Mouse (Mus musculus) ES-Bruce4 (cell line): ENCODE data around the gene Dzip3.

Source experiments
- CTCF ChIP-seq: IDR thresholded peaks from one replicate; pipeline ENCODE4 v1.8.1; 2011; ENCODE audit warnings: low read depth, low read length
- POLR2A ChIP-seq: IDR thresholded peaks from one replicate; pipeline ENCODE4 v1.8.1; 2011; ENCODE audit warnings: low read length; ENCODE audit not compliant: insufficient read depth

DNA sequence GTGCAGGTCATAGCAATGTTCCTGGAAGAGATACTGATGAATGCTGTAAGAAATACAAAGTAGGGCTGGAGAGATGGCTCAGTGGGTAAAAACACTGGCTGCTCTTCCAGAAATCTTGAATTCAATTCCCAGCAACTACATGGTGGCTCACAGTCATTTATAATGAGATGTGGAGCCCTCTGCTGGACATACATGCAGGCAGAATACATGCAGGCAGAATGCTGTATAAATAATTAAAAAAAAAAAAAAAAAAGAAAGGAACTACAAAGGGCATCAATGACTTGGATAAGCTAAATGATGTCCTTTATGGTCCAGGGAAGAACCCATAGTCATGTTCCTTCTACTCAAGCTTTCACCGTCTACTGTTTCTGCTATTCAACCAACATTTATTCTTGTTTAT is 20.4 kb downstream of the Dzip3 start:
- no peak for TF ChIP-seq POLR2A
- TF ChIP-seq CTCF: no peak
